Mouse (Mus musculus): Measurements from ENCODE around the gene Kcnh2.
A peak's percentile ranks its signal among the peaks of the same experiment; 100 is the strongest.

Kcnh2 gene

DNA sequence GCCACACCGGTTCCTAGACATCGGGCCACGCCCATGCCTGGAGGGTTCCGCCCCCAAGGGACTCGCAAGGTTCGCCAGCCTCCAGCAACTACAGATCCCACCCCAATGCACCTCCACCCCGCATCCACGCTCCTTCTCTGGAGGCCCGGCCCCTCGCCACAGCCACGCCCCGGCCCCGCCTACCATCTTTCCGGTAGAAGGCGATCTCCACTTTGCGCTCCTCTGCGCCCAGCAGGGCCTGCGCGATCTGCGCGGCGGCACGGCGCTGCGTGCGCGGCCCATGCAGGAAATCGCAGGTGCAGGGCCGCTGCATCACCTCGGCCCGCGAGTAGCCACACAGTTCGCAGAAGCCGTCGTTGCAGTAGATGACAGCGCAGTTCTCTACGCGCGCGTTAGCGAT is 3.3 kb downstream of the Kcnh2 start:
- DNase-seq (ENCODE audit: extremely low read depth, insufficient read length, low spot score): no peak

DNA sequence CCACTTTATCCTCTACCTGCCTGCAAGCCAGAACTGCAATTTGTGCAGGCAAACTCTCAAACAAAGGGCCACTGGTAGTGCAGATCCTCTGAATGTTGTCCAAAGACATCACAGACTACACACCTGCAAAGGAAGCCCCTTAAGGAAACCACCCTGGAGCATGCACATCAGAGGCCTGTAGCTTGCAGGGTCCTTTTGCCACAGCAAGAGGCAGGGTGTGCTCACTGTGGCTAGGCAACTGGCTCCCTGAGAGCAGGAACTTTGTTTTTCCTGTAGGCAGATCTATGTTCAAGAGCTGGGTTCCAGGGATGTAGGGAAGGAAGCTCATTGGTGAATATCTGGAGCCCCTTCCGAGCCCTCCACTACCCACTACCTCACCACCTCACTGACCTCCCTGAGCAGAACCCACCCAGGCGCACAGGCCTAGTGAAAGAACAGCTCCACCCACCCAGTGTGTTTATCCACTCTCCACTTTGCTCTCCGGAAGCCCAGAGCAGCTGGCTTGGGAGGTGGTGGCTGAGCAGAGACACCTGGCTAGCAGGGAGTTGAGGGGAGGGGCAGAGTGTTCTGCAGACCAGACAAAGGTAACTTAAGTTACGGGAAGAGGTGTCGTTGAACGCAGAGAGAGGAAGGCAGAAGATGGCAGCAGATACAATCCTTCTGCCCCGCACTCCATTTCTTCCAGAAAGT is 4.1 kb downstream of the Kcnh2 start:
- no peak for DNase-seq (ENCODE audit: extremely low read depth, insufficient read length, low spot score)

DNA sequence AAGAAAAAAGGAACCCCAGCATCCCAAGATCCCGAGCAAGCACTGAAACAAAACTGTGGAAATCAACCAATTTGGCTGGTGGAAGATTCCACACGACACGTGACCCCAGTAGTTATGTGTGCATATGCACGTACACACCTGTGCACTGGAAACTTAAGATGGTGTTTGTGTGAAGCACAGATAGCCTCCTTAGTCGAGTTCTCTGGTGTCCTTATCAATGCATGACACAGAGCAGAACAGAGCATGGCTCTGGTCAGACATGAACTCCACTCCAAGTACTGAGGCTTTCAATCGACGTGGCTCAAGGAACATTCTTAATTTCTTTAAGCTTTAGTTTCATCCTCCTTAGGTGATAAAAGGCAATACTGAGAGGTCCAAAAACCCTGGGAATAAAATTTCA is 5.1 kb downstream of the Kcnh2 start:
- no peak for DNase-seq (ENCODE audit: extremely low read depth, insufficient read length, low spot score)

DNA sequence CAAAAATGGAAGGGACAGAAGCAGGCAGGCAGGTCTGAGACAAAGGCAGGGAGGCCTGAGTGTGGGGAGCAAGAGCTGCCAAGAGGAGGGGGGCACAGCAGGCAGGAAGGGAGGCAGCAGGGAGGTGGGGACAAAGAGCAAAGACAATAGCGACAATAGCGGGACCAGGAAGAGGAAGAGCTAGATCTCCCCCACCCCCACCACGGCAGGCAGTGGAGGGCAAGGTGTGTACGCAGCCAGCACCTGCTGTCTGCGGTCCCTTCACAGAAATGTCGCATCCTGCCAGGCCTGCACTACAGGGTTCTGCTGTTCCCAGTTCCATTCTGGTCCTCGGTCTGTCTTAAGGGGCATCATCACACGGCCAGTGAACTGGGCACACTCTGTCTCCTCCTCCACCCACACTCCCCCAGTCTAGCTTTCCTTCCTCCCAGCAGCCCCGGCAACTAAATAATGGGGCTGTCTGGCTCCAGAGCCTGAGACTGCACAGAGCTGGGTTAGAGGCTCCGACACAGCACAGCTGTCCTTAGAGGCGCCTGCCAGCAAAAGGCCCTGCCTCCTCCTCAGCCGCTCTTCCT is 6.8 kb downstream of the Kcnh2 start:
- DNase-seq (ENCODE audit: extremely low read depth, insufficient read length, low spot score): no peak

DNA sequence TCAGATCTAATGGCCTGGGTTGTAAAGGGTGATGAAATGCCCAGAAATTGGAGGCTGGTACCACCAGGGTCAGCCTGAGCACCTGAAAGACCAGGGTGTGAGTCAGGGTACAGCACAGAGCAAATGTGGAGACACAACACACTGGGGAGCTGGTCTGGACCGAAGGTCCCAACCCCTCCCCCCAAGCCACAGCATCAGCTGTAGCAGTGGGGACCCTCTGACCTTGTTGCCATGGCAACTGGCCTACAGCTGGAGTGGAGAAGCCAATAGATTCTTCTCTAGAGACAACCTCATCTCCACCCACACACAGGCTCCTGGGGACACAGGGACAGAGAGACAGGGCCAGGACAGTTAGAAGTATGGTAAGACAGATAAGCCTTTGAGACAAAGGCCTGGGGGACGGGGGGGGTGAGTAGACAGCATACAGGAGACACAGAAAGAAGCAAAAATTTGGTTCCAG is 7.4 kb downstream of the Kcnh2 start:
- DNase-seq (ENCODE audit: extremely low read depth, insufficient read length, low spot score): no peak

DNA sequence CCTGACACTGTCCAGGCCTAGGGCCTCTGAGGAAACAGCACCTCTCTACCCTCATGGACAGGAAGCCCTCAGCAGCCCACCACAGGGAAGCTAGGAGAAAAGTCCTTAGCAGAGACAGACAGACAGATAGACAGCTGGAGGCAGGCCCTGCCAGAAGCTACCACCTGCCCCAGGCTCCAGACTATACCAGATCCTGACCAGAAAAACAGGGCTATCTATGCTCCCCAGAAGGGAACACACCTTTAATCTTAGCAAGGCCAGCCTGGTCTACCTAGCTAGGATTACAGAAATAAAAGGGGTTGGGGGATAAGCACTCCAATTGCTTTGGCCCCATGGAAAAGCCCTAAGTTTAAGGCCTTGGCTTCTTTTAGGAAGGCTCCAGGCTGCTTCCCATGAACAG is 8.0 kb downstream of the Kcnh2 start:
- no peak for DNase-seq (ENCODE audit: extremely low read depth, insufficient read length, low spot score)

DNA sequence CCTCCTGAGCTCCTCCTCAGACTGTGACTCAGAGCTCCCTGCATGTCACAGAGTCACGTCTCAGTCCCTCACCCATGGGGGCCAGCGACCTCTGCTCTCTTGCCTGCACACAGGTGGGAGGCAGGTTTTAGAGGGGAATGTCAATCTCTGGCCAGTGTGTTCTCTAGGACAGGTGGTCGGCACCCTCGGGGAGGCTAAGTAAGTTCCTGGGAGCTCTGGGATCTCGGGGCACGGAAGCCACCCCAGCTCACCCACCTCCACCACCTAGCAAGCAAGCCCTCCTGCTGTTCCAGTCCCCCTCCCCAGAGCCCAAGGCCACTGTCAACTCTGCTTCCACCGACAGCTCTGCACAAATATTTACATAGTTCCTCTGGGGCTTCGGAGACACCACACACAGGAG is 8.4 kb downstream of the Kcnh2 start:
- no peak for DNase-seq (ENCODE audit: extremely low read depth, insufficient read length, low spot score)

DNA sequence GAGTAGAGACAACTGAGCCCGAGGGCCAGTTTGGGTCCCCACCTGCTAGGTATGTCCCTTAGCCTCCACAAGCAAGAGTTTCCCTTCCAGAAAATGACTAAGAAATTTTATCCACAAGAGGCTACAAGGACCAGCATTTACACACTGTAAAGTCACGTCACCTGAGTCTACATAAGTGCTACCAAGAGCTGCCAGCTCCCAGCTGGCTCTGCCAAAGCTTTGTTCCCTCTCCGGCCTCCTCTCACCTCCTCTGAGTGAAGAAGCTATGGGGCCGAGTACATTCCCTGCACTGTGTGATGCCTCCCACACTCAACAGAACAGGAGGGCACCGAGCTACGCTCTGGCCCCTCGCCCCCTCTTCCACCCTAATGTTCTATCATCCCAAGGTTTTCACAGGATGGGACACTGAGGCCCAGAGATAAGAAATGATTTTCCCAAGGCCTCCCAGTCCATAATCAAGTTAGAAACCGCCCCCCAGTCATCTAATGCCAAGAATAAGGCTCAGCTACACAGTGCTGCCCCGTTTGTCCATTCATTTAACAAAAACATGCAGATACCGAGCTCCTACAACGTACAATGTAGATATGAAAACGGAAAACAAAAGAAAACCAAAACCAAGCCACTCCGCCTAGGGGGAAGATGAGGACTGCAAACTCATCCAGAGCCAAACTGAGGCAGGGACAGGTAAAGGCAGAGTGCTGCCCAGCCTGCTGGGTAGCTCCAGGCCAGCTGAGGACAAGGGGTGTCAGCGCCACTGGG is 9.0 kb downstream of the Kcnh2 start:
- DNase-seq (ENCODE audit: extremely low read depth, insufficient read length, low spot score): no peak

DNA sequence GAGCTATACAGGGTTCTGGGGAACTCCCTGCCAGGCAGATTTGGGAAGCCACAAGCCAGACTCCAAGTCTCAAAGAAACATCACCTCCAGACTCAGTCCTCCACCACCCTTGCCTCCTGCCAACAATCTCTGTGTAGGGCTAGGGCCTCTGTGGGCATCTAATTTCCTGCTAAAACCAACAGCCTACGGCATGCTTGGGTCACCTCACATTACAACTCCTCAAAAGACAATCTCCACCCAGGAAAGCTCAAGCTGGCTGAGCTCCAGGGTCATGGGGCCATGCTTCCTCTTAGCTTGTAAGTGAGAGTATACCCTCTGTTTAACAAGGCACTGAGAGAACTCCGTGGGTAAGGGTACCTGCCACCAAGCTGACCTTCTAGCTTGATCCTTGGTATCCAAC is 13.6 kb downstream of the Kcnh2 start:
- no peak for DNase-seq (ENCODE audit: extremely low read depth, insufficient read length, low spot score)

DNA sequence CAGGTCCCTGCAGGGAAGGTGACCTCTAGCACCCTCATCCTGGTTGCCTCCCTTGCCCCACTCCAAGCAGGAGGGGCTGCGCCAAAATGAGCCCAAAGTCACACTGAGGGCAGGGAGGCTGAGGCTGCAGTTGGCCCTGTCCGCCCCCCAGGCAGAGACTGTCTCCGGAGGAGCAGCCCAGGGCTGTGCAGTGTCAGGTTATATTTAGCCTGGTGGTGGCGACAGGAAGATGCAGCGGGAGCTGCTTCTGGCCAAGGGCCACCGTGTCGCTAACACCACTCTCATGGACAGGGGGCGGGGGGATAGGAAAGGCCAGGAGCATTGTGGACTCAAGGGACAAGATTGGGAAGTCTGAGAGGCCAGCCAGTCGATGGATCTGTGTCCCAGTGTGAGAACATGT is 14.0 kb downstream of the Kcnh2 start:
- no peak for DNase-seq (ENCODE audit: extremely low read depth, insufficient read length, low spot score)

DNA sequence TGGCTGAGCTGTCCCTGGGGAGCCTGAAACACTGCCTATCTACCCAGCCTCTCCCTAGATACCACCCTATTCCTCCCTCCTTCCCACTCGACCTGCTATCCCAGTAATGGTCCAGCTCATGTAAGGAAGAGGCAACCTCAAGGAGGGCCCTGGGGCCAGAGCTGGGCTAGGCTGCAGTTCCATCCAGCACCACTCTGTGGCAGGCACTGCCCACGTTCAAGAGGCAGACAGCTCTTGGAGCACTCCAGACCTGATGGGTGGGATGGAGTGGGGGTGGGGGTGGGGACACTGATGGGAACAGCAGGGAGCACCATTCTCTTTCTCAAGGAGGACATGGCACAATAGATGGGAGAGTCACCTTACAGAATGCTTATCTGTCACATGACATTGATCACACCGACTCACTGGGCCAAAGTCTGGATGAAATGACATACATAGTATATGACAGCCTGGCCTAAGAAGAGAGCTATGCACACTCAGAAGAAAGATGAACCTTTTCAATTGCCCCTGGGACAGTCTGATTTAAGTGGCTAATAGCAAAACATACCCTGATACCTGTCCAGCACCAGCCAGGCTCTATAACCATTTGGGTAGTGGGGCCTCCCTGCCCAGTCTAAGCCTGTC is 15.4 kb downstream of the Kcnh2 start:
- DNase-seq (ENCODE audit: extremely low read depth, insufficient read length, low spot score): peak; percentile 57

DNA sequence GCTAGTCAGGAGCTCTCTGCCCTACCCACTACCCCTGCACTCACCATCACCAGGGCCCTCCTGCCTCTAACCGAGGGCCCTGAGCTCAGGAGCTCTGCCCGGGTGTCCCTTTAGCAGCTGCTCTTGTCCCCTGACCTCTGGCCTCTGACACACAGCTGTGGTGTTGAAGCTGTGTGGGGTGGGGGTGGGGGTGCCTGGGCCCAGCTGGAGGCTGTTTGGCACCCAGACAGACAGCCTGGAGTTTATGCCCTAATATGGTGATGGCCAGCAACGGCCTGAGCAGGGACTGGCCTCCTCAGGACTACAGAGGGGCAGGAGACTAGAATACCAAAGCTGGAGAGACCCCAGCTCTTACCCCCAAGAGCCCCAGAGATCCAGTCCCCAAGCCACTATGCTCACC is 16.7 kb downstream of the Kcnh2 start:
- DNase-seq (ENCODE audit: extremely low read depth, insufficient read length, low spot score): peak; percentile 54

DNA sequence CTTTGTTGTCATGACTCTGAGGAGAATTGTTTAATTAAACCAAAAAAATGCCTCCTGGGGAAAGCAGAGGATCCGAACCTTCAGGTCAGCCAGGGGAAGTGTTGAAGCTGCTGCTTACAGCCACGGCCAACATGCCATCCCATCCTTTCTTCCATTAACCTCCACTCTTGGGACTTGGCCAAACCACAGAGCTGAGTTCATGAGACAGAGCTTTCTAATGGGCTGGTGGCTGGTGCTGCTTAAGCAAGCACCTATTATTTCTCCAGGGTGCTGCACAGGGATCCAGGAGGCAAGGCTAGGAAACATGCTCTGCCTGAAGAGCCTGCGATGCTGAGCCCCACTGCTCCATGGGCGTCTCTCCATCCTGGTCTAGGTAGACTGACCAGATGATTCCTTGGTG is 19.0 kb downstream of the Kcnh2 start:
- DNase-seq (ENCODE audit: extremely low read depth, insufficient read length, low spot score): peak; percentile 67

DNA sequence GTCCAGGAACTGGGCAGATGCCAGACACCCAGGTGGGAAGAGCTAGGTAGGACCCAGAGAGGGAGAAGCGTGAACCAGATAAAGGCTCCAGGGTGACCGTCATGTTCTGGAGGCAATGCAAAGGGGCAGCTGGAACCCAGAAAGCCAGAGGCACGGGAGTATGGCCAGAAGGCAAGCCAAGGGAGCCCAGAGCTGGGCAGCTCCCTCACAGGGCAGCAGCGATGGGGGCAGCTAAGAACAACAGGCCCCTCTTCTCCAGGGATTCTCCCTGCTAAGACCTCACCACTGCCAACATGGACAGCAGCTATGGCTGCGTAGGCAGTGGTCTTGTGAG is 21.5 kb downstream of the Kcnh2 start:
- no peak for DNase-seq (ENCODE audit: extremely low read depth, insufficient read length, low spot score)

DNA sequence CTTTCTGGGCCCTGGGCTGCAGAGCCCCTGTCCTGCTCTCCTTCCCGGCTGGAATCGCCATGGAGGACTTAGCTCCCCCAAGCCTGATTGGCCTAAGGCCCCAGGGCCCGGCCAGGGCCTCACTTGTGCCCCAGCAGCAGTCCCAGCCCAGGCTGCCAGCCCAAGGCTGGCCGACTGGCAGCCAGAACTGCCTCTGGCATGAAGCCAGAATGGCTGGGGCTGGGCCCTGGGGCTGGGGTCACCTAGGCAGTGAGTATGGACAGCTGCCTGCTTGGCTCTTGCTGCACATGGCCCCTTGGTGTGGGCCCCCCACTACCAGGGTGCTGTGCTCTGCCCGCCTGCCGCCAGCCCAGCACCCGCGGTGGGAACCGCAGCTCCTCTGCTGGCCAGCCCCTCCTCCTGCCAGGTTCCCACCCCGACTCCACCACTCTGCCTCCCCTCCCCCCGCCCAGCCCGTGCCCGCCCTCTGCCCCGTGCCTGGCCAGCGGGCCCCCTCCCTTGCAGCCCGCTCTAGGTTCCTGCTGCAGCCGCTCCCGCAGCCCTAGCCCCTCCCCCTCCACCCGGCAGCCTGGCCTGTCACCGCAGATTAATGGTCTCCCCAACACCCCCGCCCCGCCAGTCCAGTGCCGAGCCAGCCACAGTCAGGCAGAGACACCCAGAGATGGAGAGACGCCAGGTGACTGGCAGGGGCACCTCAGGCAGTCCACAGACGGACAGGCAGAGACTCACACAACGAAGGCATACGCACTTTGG is 22.0 kb downstream of the Kcnh2 start:
- no peak for DNase-seq (ENCODE audit: extremely low read depth, insufficient read length, low spot score)

DNA sequence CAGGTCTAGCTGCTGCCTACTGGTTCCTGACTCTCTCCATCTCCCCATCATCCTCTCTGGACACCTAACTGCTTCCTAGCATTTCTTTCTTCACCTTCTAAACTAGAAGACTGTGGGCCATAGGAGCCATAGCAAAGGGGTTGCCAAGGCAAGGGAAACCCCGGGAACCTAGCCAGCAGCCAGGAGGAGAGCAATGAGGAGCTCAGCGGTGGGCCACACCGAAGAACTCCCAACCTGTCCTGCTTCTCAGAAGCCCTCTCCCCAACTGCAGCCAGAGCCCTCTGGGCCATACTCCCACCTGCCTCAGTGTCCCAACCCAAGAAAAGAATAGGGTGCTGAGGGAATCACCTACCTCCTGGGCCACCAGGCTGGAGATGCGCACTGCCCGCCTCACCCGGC is 22.6 kb downstream of the Kcnh2 start:
- no peak for DNase-seq (ENCODE audit: extremely low read depth, insufficient read length, low spot score)

DNA sequence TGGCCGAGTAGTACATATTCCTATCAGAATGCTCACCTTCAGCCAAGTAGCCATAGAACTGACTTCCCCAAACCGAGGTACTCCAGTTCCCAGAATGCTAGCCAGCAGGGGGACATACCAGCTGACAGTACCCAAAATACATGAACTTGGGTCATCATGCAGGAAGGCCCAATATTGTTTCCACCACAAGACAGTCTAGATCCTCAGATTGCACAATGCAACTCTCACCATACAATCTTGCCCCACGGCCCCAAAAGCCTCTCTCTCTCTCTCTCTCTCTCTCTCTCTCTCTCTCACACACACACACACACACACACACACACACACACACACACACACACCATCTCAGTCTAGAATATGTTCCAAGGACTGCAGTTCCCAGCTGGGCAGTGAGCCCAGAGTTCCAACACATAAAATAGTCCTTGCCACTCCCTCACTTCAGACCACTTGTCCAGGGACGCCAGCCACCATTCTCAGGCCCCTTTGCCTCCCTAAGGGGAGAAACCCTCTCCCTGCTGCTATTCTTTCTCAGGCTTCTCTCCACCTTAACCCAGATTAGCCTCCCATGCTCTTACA is 24.5 kb downstream of the Kcnh2 start:
- no peak for DNase-seq (ENCODE audit: extremely low read depth, insufficient read length, low spot score)

DNA sequence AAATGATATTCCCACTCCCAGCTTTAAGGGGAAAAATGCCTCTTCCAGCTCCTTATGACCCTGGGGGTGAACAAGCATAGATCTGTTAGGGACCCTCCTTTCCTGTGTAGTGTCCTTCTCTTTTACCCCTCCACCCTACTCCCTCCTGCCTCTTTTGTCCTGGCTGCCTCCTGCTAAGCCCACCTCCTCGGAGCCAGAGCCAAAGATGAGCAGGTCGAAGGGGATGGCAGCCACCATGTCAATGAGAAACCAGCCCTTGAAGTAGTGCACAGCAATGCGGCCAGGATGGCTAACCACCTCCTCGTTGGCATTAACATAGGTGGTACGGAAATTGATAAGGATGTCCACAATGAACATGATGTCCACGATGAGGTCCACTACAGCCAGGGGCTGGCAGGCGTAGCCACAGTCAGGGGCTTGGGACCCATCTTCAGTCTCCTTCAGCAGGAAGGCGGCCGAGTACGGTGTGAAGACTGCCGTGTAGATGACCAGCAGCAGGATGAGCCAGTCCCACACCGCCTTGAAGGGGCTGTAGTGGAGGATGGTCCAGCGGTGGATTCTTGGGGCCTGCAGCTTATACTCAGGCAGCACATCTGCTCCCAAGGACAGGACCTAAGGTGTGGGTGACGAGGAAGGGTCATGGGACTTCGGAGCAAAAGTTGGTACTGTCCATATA is 25.1 kb downstream of the Kcnh2 start:
- DNase-seq (ENCODE audit: extremely low read depth, insufficient read length, low spot score): no peak

DNA sequence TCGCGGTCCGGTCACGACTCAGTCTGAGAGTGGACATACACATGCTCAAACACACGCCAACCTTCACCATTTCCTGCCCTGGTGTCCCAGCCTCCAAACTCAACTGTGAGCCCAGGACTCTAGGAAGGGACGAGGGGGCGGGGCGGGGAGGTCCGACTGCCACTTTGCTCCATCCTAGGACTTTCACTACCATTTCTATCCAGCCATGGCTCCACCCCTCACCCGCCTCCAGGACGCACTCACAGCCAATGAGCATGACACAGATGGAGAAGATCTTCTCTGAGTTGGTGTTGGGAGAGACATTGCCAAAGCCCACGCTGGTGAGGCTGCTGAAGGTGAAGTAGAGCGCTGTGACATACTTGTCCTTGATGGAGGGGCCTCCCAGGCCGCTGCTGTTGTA is 26.2 kb downstream of the Kcnh2 start:
- no peak for DNase-seq (ENCODE audit: extremely low read depth, insufficient read length, low spot score)

All from 3134 (cell line).